Mouse (Mus musculus) cerebellum, adult 2 months (tissue): ENCODE results near the gene Cyp2c23.

ENCODE experiments used
- CTCF ChIP-seq: fragments of 200-500 bp; IDR thresholded peaks from 2 replicates; pipeline ENCODE4 v1.5.1; 2011; ENCODE audit warnings: low read depth, mild to moderate bottlenecking, control low read depth, low read length, moderate library complexity, borderline replicate concordance; ENCODE audit not compliant: insufficient read depth
- POLR2A ChIP-seq: fragments of 200-500 bp; IDR thresholded peaks from 2 replicates; pipeline ENCODE4 v1.6.1; 2011; ENCODE audit warnings: low read length, control low read depth, borderline replicate concordance; ENCODE audit not compliant: insufficient read depth

DNA sequence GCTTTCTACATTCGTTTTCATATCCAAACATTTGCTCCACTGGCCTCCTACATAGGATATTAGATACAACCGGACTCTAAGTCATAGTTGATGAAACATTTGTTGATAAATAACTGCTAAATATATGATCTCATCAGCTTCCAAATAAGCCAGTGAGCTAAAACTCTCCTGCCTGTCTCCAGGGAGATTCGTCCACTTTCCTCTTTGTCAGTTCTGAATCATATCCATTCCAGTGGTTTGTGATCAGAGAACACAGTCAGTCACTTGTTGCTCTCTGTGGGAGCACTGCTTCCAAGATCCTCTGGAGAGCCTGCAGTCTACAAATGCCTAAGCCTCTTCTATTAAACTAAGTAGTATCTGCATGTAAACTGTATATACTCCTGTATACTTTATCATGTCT, 31.2 kb upstream of the Cyp2c23 start:
- TF ChIP-seq CTCF (no peak), POLR2A (no peak)
